Mouse (Mus musculus): ENCODE measurements around the gene Disp2. TPM values are rescaled to one million over a fixed set of nuclear protein-coding genes. Genes with fewer than 3 reads are reported as not detected.
A peak's percentile ranks its signal among the peaks of the same experiment; 100 is the strongest.

Disp2 gene
- polyA plus RNA-seq, 1 experiment from 2014 or later: 17.8 TPM

DNA sequence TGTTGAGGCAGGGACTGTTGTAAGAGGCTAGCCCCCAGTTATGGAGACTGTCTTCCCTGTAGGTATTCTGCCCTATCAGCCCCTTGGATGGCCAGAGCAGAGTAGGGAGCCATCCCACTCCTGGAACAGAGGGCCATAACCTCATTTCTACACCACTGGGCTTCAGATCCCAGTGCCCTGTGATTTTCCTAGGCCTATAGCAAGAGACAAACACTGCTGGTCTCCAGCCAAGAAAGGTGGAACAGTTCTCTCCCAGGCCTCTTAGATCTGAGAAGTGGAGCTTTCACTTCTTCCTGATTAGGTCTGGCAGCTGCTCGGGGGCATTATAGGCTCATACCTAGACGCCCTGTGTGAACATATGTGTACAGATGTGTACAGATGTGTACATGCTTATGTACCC is 3.2 kb upstream of the Disp2 start:
- 73% methylated on average over 2 of the region's 2 CpGs for WGBS
- Histone ChIP-seq H3K27ac (replicated peaks) (no peak overlapping the region), H3K36me3 (no peaks in the 10 kb centered on the region), H3K4me3 (no peak overlapping the region), H3K9ac (replicated peaks) (0 out of 2 replicates have a peak overlapping the region, but pooled peaks have one; percentile 20), H3K9me3 (no peaks in the 10 kb centered on the region), H3K27me3 (peaks cover 4% of the 10 kb centered on the region; the same call in 1 of the 2 replicates), H3K4me2 (replicated peaks) (no peak overlapping the region), H3K4me1 (peaks cover 15% of the 10 kb centered on the region)
- ATAC-seq (ENCODE audit: low FRiP score, low read depth): no peak

DNA sequence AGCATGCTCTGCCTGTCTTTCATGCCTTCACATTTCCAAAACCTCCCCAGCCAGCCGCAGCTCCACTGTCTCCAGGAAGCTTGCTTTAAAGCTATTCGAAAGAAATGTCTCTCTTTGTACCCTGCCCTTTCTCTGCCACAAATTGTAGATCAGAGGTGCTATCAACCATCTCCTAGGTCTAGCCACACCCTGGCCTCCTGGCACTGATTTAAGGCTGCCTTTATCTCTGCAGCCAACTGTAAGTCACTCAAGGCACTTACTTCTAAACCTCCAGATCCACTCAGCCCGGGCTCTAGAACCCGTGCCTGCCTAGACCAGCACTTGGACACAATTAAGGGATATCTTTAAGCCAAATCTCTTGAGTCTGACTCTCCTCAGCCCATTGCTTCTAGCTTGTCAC is 1.1 kb upstream of the Disp2 start:
- Histone ChIP-seq H3K27me3 (peaks cover 4% of the 10 kb centered on the region), H3K4me1 (peaks cover 15% of the 10 kb centered on the region), H3K9me3 (no peaks in the 10 kb centered on the region), H3K9ac (replicated peaks) (no peak overlapping the region), H3K36me3 (no peaks in the 10 kb centered on the region), H3K4me2 (replicated peaks) (no peak overlapping the region), H3K27ac (replicated peaks) (no peak overlapping the region), H3K4me3 (no peak overlapping the region)
- ATAC-seq (ENCODE audit: low FRiP score, low read depth): no peak
- 77% methylated on average over 4 of the region's 4 CpGs for WGBS

DNA sequence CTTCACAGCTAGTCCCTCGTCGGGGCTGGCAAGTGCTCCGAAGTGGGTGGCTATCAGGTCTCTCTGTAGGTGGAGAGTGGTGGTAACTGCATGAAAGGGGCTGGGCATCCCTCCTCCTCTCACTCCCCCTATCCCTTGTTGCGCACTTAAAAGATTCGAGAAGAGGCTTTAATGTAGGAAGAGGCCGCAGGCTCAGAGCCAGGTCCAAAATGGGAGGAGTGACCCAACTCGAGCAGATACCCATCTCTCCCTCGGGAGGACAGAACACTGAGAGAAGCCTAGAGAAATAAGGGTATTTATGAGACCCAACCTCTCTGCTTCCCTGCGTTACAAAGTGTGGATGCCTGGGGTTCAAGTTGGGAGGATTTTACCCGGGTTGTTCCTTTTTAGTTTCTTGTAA is 454 bp upstream of the Disp2 start:
- WGBS: 4% methylated on average over 10 of the region's 10 CpGs
- H3K9me3 ChIP-seq: no peaks in the 10 kb centered on the region
- ATAC-seq (ENCODE audit: low FRiP score, low read depth): peak; percentile 28
- peak overlapping the region; percentile 62 for H3K9ac ChIP-seq (replicated peaks)
- H3K36me3 ChIP-seq: no peaks in the 10 kb centered on the region
- H3K4me1 ChIP-seq: peaks cover 15% of the 10 kb centered on the region
- peak overlapping the region; percentile 82; the same call in 1 of the 2 replicates for H3K27ac ChIP-seq (replicated peaks)
- H3K4me3 ChIP-seq: peak overlapping the region; percentile 45
- peaks cover 4% of the 10 kb centered on the region for H3K27me3 ChIP-seq
- peak overlapping the region; percentile 65 for H3K4me2 ChIP-seq (replicated peaks)

DNA sequence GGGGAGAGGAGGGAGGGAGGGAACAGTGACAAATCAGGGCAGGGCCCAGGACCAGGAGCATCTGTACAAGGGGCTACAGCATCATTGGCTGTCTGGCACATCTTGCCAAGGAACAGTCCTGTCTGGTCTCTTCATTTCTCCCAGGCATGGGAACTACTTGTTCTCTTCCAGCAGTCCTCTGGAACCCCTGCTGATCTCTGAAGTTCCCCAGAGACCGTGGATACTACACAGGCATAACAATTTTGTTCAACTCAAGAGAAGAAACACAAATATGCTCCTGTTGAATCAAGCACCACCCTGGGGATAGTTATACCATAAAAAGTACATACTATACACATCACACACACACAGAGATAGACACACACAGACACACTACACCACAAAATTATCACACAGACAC is 1.6 kb downstream of the Disp2 start:
- Histone ChIP-seq H3K27me3 (peaks cover 11% of the 10 kb centered on the region; the same call in 1 of the 2 replicates), H3K9me3 (no peaks in the 10 kb centered on the region), H3K4me3 (no peak overlapping the region), H3K4me2 (replicated peaks) (peak overlapping the region; percentile 65), H3K27ac (replicated peaks) (no peak overlapping the region), H3K9ac (replicated peaks) (no peak overlapping the region; the same call in 1 of the 2 replicates), H3K36me3 (no peaks in the 10 kb centered on the region), H3K4me1 (peaks cover 15% of the 10 kb centered on the region)
- ATAC-seq (ENCODE audit: low FRiP score, low read depth): no peak
- WGBS: 45% methylated on average over 1 of the region's 1 CpGs

DNA sequence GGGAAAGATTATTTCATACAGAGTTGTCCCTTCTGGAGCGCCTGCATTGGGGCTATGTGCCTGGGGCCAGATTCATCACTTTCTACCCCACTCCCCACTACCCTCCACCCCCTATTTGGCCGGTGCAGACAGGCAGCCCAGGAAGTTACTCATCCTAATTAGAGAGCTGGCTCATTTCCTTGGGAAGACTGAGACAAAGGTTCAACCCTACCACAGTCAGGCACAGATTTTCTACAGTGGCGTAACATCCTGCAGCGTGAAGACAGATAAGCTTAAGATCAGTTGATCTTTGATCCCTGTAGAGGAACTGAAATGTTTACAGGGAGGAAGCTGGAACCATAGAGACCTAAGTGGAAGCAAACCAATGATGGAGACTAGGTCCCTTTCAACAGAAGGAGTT is 2.8 kb downstream of the Disp2 start:
- Histone ChIP-seq H3K4me1 (peaks cover 15% of the 10 kb centered on the region), H3K9ac (replicated peaks) (no peak overlapping the region)
- ATAC-seq (ENCODE audit: low FRiP score, low read depth): no peak

DNA sequence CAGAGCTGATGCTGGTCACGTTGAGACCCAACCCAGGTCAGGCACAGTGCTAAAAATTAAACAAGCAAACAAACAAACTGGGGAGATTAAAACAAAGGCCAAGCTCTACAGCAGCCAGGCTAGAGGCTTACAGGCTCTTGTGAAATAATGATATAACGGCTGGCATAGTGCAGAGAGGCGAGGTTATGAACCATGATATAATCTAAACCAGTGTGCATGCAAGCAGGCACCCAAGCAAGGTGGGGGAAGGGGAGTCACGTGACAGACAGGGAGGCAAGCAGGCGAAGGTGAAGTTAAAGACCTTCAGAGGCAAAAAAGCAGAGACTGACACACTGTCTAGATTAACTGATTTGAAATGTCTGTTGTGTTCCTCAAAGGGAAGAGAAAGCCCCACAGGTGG is 3.6 kb downstream of the Disp2 start:
- no peak overlapping the region for H3K4me2 ChIP-seq (replicated peaks)
- H3K4me1 ChIP-seq: peaks cover 15% of the 10 kb centered on the region
- H3K9ac ChIP-seq (replicated peaks): no peak overlapping the region
- ATAC-seq (ENCODE audit: low FRiP score, low read depth): no peak
- H3K9me3 ChIP-seq: no peaks in the 10 kb centered on the region
- peaks cover 3% of the 10 kb centered on the region; the same call in 1 of the 2 replicates for H3K36me3 ChIP-seq
- H3K4me3 ChIP-seq: no peak overlapping the region
- WGBS: 62% methylated on average over 5 of the region's 5 CpGs
- H3K27ac ChIP-seq (replicated peaks): no peak overlapping the region
- H3K27me3 ChIP-seq: peaks cover 29% of the 10 kb centered on the region; the same call in 1 of the 2 replicates

More for the DNA sequence above, 2.8 kb downstream of the Disp2 start:
- Histone ChIP-seq H3K36me3 (peaks cover 3% of the 10 kb centered on the region; the same call in 1 of the 2 replicates), H3K27ac (replicated peaks) (no peak overlapping the region), H3K4me3 (no peak overlapping the region), H3K9me3 (no peaks in the 10 kb centered on the region), H3K27me3 (peaks cover 21% of the 10 kb centered on the region; the same call in 1 of the 2 replicates), H3K4me2 (replicated peaks) (no peak overlapping the region)
- WGBS: 76% methylated on average over 4 of the region's 4 CpGs

DNA sequence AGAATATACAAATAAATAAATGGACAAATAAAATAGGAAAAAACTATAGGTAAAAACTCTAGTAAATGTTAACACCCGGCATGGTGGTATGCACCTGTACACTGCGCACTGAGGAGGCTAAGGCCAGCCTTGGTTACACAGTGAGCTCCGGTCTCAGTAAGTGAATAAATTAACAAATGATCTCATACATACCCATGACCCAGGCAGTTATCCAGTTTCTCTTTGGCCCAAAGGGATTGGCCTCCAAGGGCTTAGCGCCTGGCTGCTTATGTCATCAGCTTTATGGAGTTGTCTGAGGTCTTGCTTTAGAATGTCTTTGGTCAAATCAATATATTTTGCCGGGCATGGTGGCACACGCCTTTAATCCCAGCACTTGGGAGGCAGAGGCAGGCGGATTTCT is 4.1 kb downstream of the Disp2 start:
- H3K4me1 ChIP-seq: peaks cover 15% of the 10 kb centered on the region
- 85% methylated on average over 7 of the region's 7 CpGs for WGBS
- ATAC-seq (ENCODE audit: low FRiP score, low read depth): no peak
- H3K36me3 ChIP-seq: peaks cover 3% of the 10 kb centered on the region; the same call in 1 of the 2 replicates
- H3K4me2 ChIP-seq (replicated peaks): no peak overlapping the region
- peaks cover 31% of the 10 kb centered on the region; the same call in 1 of the 2 replicates for H3K27me3 ChIP-seq
- no peak overlapping the region for H3K4me3 ChIP-seq
- H3K27ac ChIP-seq (replicated peaks): no peak overlapping the region
- no peaks in the 10 kb centered on the region for H3K9me3 ChIP-seq
- H3K9ac ChIP-seq (replicated peaks): no peak overlapping the region

DNA sequence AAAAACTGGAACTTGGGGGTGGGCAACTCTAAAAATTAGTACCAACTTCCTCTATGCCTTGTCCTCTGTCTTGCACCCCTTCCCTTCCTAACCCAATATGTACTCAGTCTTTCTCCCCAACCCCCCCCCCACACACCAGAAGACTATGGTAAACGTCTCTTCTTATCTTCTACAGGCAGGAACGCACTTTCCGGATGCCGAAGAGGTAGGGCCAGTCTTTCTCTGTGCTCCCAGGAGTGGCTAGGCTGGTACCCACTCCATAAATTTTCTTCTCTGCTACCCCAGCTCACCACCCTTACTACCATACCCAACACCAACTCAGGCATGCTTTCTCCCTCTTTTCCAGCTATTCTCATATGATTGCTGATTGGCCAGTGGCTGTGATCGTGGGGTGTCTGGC is 7.0 kb downstream of the Disp2 start:
- 92% methylated on average over 5 of the region's 5 CpGs for WGBS
- Histone ChIP-seq H3K27me3 (peaks cover 48% of the 10 kb centered on the region), H3K9me3 (no peaks in the 10 kb centered on the region), H3K4me1 (peaks cover 8% of the 10 kb centered on the region), H3K9ac (replicated peaks) (no peak overlapping the region), H3K4me3 (no peak overlapping the region), H3K36me3 (peaks cover 6% of the 10 kb centered on the region; the same call in 1 of the 2 replicates), H3K4me2 (replicated peaks) (no peak overlapping the region), H3K27ac (replicated peaks) (no peak overlapping the region)
- ATAC-seq (ENCODE audit: low FRiP score, low read depth): no peak

DNA sequence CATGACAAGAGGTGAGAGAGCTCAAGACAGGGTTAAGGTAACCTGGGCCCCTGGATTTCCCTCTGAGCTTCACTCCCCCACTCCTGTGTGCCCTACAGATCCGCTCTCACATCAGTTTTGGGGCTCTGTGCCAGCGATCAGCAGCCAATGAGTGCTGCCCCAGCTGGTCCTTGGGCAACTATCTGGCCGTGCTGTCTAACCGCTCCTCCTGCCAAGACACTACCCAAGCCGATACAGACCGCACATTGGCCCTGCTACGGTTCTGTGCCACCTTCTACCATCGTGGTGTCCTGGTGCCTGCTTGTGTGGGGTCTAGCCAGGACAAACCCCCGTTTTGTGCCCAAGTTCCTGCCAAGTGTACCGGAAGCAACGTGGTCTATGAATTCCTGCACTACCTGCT is 10.0 kb downstream of the Disp2 start:
- peaks cover 8% of the 10 kb centered on the region for H3K4me1 ChIP-seq
- peaks cover 11% of the 10 kb centered on the region; the same call in 1 of the 2 replicates for H3K36me3 ChIP-seq
- no peak overlapping the region for H3K4me2 ChIP-seq (replicated peaks)
- 94% methylated on average over 11 of the region's 11 CpGs for WGBS
- ATAC-seq (ENCODE audit: low FRiP score, low read depth): no peak
- no peaks in the 10 kb centered on the region for H3K9me3 ChIP-seq
- no peak overlapping the region for H3K4me3 ChIP-seq
- H3K9ac ChIP-seq (replicated peaks): no peak overlapping the region
- peaks cover 65% of the 10 kb centered on the region for H3K27me3 ChIP-seq
- no peak overlapping the region for H3K27ac ChIP-seq (replicated peaks)

DNA sequence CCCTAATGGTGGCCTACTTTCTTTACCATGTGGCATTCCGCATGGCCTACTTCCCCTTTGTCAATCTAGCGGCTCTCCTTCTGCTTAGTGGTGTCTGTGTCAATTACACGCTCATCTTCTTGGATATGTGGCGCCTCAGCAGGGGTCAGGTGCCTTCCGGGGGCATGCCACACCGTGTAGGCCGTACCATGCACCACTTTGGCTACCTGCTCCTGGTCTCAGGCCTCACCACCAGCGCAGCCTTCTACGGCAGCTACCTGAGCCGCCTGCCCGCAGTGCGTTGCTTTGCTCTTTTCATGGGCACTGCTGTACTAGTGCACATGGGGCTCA is 10.7 kb downstream of the Disp2 start:
- peaks cover 60% of the 10 kb centered on the region for H3K27me3 ChIP-seq
- H3K4me1 ChIP-seq: peaks cover 8% of the 10 kb centered on the region
- WGBS: 48% methylated on average over 12 of the region's 12 CpGs
- H3K27ac ChIP-seq (replicated peaks): no peak overlapping the region
- no peak overlapping the region for H3K4me3 ChIP-seq
- ATAC-seq (ENCODE audit: low FRiP score, low read depth): peak; percentile 42; the same call in 1 of the 2 replicates
- peaks cover 11% of the 10 kb centered on the region; the same call in 1 of the 2 replicates for H3K36me3 ChIP-seq
- no peak overlapping the region for H3K9ac ChIP-seq (replicated peaks)
- H3K9me3 ChIP-seq: no peaks in the 10 kb centered on the region
- peak overlapping the region; percentile 34 for H3K4me2 ChIP-seq (replicated peaks)

DNA sequence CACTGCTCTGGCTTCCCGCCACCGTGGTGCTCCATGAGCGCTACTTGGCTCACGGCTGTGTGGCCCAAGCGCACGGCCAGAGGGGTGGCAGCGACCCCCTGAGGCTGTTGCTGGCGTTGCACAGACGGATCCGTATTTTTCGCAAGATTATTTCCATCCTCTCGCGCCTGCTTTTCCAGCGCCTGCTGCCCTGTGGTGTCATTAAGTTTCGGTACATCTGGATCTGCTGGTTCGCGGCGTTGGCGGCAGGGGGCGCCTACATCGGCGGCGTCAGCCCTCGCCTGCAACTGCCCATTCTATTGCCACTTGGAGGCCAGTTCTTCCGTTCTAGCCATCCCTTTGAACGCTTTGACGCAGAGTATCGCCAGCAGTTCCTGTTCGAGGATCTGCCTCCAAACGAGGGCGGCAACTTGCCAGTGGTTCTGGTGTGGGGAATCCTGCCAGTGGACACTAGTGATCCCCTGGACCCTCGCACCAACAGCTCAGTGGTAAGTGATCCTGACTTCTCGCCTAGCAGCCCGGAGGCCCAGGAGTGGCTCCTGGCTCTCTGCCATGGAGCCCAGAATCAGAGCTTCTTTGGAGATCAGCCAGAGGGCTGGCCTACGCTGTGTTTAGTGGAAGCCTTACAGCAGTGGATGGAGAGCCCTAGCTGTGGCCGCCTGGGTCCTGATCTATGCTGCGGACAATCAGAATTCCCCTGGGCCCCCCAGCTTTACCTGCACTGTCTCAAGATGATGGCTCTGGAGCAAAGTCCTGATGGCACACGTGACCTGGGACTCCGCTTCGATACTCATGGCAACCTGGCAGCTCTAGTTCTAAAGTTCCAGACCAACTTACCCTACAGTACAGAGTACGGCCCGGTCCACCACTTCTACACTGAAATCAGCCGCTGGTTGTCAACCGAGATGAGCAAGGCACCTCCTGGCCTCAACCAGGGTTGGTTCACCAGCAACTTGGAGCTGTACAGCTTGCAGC is 11.3 kb downstream of the Disp2 start:
- Histone ChIP-seq H3K9ac (replicated peaks) (no peak overlapping the region), H3K4me2 (replicated peaks) (peak overlapping the region; percentile 34), H3K9me3 (no peaks in the 10 kb centered on the region), H3K27me3 (peaks cover 60% of the 10 kb centered on the region), H3K27ac (replicated peaks) (no peak overlapping the region), H3K4me3 (no peak overlapping the region), H3K36me3 (peaks cover 11% of the 10 kb centered on the region; the same call in 1 of the 2 replicates), H3K4me1 (peaks cover 8% of the 10 kb centered on the region)
- WGBS: 28% methylated on average over 44 of the region's 44 CpGs
- peak; percentile 55; the same call in 1 of the 2 replicates for ATAC-seq (ENCODE audit: low FRiP score, low read depth)

DNA sequence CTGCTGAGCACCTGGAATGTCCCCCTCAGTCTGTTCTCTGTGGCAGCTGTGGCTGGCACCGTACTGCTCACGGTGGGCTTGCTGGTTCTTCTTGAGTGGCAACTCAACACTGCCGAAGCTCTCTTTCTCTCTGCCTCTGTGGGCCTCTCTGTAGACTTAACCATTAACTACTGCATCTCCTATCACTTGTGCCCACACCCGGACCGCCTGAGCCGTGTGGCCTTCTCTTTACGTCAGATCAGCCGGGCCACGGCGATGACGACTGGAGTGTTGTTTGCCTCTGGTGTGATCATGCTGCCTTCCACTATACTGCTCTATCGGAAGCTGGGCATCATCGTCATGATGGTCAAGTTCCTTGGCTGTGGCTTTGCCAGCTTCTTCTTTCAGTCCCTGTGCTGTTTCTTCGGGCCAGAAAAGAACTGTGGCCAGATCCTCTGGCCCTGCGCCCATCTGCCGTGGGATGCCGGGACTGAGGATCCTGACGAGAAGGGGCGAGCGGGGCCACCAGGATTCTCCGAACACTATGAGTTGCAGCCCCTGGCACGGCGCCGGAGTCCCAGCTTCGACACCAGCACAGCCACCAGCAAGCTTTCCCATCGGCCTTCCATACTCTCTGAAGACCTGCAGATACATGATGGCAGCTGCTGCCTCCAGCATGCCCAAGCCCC is 12.2 kb downstream of the Disp2 start:
- ATAC-seq (ENCODE audit: low FRiP score, low read depth): no peak
- Histone ChIP-seq H3K27me3 (peaks cover 51% of the 10 kb centered on the region), H3K4me3 (no peak overlapping the region), H3K9ac (replicated peaks) (no peak overlapping the region), H3K4me2 (replicated peaks) (no peak overlapping the region), H3K36me3 (peaks cover 10% of the 10 kb centered on the region; the same call in 1 of the 2 replicates), H3K9me3 (no peaks in the 10 kb centered on the region), H3K4me1 (peaks cover 8% of the 10 kb centered on the region), H3K27ac (replicated peaks) (no peak overlapping the region)
- WGBS: 96% methylated on average over 26 of the region's 26 CpGs

All from midbrain, embryonic 12.5 days (tissue).